Mouse (Mus musculus) liver, postnatal 0 days (tissue): Measurements from ENCODE around the gene Naif1. TPM values are rescaled to one million over a fixed set of nuclear protein-coding genes. Genes with fewer than 3 reads are reported as not detected.
"Not testable (repeated sequence)": the region's sequence is repeated elsewhere in the genome, so short reads cannot be mapped to it uniquely, and the experiment has no call there.

Experiments used
- ATAC-seq: fragments of 200-750 bp; cut with Nextera tagmentation; 2 replicates; pipeline ENCODE4 v1.8.0; 2017; ENCODE audit warnings: mild to moderate bottlenecking, moderate library complexity
- DNase-seq: peaks from one replicate; pipeline ENCODE4 v3.0.0-alpha.2; 2016
- H3K27ac ChIP-seq: fragments of 300-500 bp; sonication (generic); 2 replicates; pipeline ENCODE4 v1.5.1; 2014; ENCODE audit warnings: antibody characterized with exemption, moderate library complexity, mild to moderate bottlenecking, low read depth
- H3K27me3 ChIP-seq: fragments of 300-500 bp; sonication (generic); 2 replicates; pipeline ENCODE4 v1.6.1; 2014; ENCODE audit warnings: low read length, control low read depth, mixed read lengths; ENCODE audit not compliant: insufficient read depth
- H3K36me3 ChIP-seq: fragments of 300-500 bp; sonication (generic); replicated peaks from 2 replicates; pipeline ENCODE4 v1.6.1; 2014; ENCODE audit warnings: mild to moderate bottlenecking, control low read depth, low read length, moderate library complexity, mixed read lengths; ENCODE audit not compliant: insufficient read depth
- H3K4me1 ChIP-seq: fragments of 300-500 bp; sonication (generic); 2 replicates; pipeline ENCODE4 v1.6.1; 2014; ENCODE audit warnings: antibody characterized with exemption, mild to moderate bottlenecking, control low read depth; ENCODE audit not compliant: insufficient read depth
- H3K4me2 ChIP-seq: fragments of 300-500 bp; sonication (generic); 2 replicates; pipeline ENCODE4 v1.6.1; 2014; ENCODE audit warnings: low read depth, mild to moderate bottlenecking, low read length, moderate library complexity, mixed read lengths
- H3K4me3 ChIP-seq: fragments of 300-500 bp; sonication (generic); 2 replicates; pipeline ENCODE4 v1.5.1; 2014; ENCODE audit warnings: low read depth, low read length
- H3K9ac ChIP-seq: fragments of 300-500 bp; sonication (generic); replicated peaks from 2 replicates; pipeline ENCODE4 v1.6.1; 2014; ENCODE audit warnings: mild to moderate bottlenecking, moderate library complexity
- H3K9me3 ChIP-seq: fragments of 300-500 bp; sonication (generic); 2 replicates; pipeline ENCODE4 v1.6.1; 2016; ENCODE audit warnings: mild to moderate bottlenecking, control low read depth, low read length, mixed read lengths
- CTCF ChIP-seq: sonication (generic); IDR thresholded peaks from 2 replicates; pipeline ENCODE4 v1.5.1; 2016; ENCODE audit warnings: antibody characterized with exemption, low read depth
- EP300 ChIP-seq: IDR thresholded peaks from 2 replicates; pipeline ENCODE4 v1.6.1; 2016; ENCODE audit warnings: antibody characterized with exemption, low read depth, mild to moderate bottlenecking
- WGBS: fragments of 180-500 bp; shearing (Covaris S2); extraction: QIAGEN DNeasy Blood & Tissue Kit; methylation state at CpG from one replicate; pipeline ENCODE4 v1.1.7; 2014; ENCODE audit not compliant: insufficient replicate concordance; 5-methylcytosine and 5-hydroxymethylcytosine counted together
- polyA plus RNA-seq: library from polyadenylated mRNA; unstranded; fragments of >200 nt; fragmentation: Nextera tagmentation; extraction: Ambion mirVana; gene quantifications from 2 replicates; pipeline ENCODE4 v1.2.1, GENCODE M21; 2015

Gene Naif1
- polyA plus RNA-seq, 1 experiment from 2014 or later, result 1.6 TPM

DNA sequence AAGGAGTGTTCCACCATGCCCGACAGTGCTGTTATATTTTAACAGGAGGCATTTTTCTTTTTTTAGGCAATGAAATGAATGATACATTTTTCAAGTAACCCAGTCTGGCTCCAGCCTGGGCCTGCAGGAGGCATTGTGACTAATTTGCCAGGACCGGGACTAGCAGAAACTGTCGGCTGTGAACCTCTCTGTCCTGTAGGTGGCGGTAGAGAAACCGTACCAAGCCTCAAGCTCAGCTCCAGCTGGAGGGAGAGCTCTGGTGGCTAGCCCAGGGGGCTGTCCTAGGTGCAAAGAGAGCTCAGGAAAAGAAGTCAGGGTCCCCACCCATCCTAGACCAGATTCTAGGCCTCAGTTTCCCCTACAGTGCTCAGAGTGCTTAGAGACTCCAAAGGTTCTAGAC is 38.4 kb downstream of the Naif1 start:
- Histone ChIP-seq H3K27ac (no peak overlapping the region), H3K36me3 (no peaks in the 10 kb centered on the region), H3K27me3 (no peaks in the 10 kb centered on the region), H3K4me2 (no peak overlapping the region), H3K4me3 (no peak overlapping the region), H3K9ac (no peak overlapping the region), H3K4me1 (peaks cover 10% of the 10 kb centered on the region; the same call in 1 of the 2 replicates), H3K9me3 (no peaks in the 10 kb centered on the region)
- DNase-seq (peak; percentile 78), ATAC-seq (peak; percentile 55)
- 3% methylated on average over 5 of the region's 5 CpGs for WGBS
- peak; percentile 94 for TF ChIP-seq CTCF
- no peak for TF ChIP-seq EP300

DNA sequence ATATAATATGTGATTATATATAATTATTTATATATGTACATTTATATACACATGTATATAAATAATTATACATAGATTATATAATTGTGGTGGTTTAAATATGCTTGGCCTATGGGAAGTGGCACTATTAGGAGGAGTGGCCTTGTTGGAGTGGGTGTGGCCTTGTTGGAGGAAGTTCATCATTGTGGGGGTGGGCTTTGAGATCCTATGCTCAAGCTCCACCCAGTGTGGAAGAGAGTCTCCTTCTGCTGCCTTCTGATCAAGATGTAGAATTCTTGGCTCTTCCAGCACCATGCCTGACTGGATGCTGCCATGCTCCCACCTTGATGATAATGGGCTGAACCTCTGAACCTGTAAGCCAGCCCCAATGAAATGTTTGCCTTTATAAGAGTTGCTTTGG is 40.5 kb downstream of the Naif1 start:
- H3K36me3 ChIP-seq, H3K4me2 ChIP-seq, H3K27ac ChIP-seq, H3K4me3 ChIP-seq, H3K27me3 ChIP-seq, H3K9ac ChIP-seq, H3K9me3 ChIP-seq, ATAC-seq, DNase-seq: not testable (repeated sequence)
- H3K4me1 ChIP-seq, result peaks cover 20% of the 10 kb centered on the region

GRCm38 (mm10) chr2:32492661-32493060 is 42.4 kb downstream of the Naif1 start:
- no peaks in the 10 kb centered on the region for H3K9me3 ChIP-seq
- ATAC-seq (no peak), DNase-seq (no peak)
- no peaks in the 10 kb centered on the region for H3K27me3 ChIP-seq
- TF ChIP-seq CTCF, result no peak
- TF ChIP-seq EP300, result no peak
- H3K36me3 ChIP-seq, result no peaks in the 10 kb centered on the region
- WGBS, result 66% methylated on average over 2 of the region's 2 CpGs
- H3K4me1 ChIP-seq, result peaks cover 21% of the 10 kb centered on the region
- H3K4me3 ChIP-seq, result no peak overlapping the region
- H3K27ac ChIP-seq, result no peak overlapping the region
- no peak overlapping the region for H3K4me2 ChIP-seq
- H3K9ac ChIP-seq, result no peak overlapping the region

GRCm38 (mm10) chr2:32493301-32493701 is 43.0 kb downstream of the Naif1 start:
- H3K9me3 ChIP-seq, result no peaks in the 10 kb centered on the region
- H3K4me1 ChIP-seq, result peaks cover 21% of the 10 kb centered on the region
- H3K4me3 ChIP-seq, result no peak overlapping the region
- H3K4me2 ChIP-seq, result no peak overlapping the region; the same call in 1 of the 2 replicates
- no peak for DNase-seq
- no peaks in the 10 kb centered on the region for H3K27me3 ChIP-seq
- TF ChIP-seq EP300 (no peak), CTCF (no peak)
- no peak for ATAC-seq
- 37% methylated on average over 12 of the region's 12 CpGs for WGBS
- no peak overlapping the region for H3K9ac ChIP-seq
- no peaks in the 10 kb centered on the region for H3K36me3 ChIP-seq
- no peak overlapping the region for H3K27ac ChIP-seq

DNA sequence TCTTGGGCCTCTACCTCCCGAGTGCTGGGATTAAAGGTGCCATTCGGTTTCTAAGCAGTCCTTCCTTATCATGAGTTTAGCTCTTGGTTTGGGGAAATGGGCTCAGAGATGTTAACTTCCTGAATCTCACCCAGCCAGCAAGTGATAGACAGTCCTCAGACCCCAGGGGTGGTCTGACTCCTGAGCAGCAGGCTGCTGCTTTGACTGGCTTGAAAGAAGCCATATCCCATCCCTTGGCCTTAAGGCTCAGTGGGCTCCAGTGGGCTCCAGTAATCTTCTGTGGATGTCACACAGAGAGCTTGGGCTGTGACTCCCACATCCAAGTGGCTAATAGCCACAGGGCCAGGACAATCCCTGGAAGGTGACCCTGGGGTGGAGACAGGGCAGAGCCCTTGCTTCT is 44.3 kb downstream of the Naif1 start:
- DNase-seq (no peak), ATAC-seq (no peak)
- Histone ChIP-seq H3K27ac (peak overlapping the region; percentile 63), H3K9ac (no peak overlapping the region), H3K4me2 (peak overlapping the region; percentile 62), H3K9me3 (no peaks in the 10 kb centered on the region), H3K36me3 (no peaks in the 10 kb centered on the region), H3K4me1 (peaks cover 21% of the 10 kb centered on the region), H3K4me3 (no peak overlapping the region), H3K27me3 (no peaks in the 10 kb centered on the region)
- 20% methylated on average over 2 of the region's 2 CpGs for WGBS
- TF ChIP-seq CTCF (no peak), EP300 (no peak)

DNA sequence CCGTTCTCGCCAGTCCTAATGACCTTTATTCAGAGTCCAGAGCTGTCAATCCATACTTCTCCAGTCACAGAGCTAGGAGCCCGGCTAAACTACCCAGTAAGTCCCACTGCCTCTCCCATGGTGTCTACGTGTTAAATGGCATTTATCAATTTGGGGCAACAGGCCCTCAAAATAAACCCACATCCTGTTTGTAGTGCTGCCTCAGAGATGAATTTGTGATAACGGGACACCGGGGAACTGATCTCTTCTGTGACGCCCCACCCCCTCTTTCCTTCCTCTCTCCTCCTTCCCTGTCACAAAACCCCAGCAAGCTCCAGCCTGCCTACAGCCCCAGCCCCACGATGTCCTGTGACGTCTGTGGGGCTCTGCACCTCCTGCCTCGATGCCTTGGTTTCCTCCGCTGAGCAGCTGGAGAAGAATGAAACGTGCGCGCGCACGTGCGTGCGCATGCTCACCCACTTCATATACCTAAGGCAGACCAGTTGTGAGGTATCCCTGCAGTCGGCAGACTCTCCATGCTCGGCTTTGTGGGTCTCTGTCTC is 45.0 kb downstream of the Naif1 start:
- Histone ChIP-seq H3K9ac (no peak overlapping the region), H3K36me3 (no peaks in the 10 kb centered on the region), H3K27ac (peak overlapping the region; percentile 69), H3K27me3 (no peaks in the 10 kb centered on the region), H3K4me2 (peak overlapping the region; percentile 62), H3K9me3 (no peaks in the 10 kb centered on the region), H3K4me1 (peaks cover 21% of the 10 kb centered on the region), H3K4me3 (peak overlapping the region; percentile 4; the same call in 1 of the 2 replicates)
- TF ChIP-seq CTCF, result no peak
- no peak for TF ChIP-seq EP300
- ATAC-seq, result peak; percentile 59
- 24% methylated on average over 20 of the region's 20 CpGs for WGBS
- DNase-seq, result peak; percentile 62

- no peak for TF ChIP-seq CTCF
- TF ChIP-seq EP300, result no peak
- Histone ChIP-seq H3K27me3 (no peaks in the 10 kb centered on the region), H3K9ac (no peak overlapping the region), H3K36me3 (no peaks in the 10 kb centered on the region), H3K4me1 (peaks cover 21% of the 10 kb centered on the region), H3K9me3 (no peaks in the 10 kb centered on the region), H3K27ac (no peak overlapping the region), H3K4me2 (peak overlapping the region; percentile 62; the same call in 1 of the 2 replicates), H3K4me3 (no peak overlapping the region)
- DNase-seq (no peak), ATAC-seq (peak; percentile 29)
- 17% methylated on average over 5 of the region's 5 CpGs for WGBS
Measured at GRCm38 (mm10) chr2:32496190-32496589, 45.9 kb downstream of the Naif1 start.
